Mouse (Mus musculus) CH12.LX (cell line): ENCODE data around the gene Rad54l2. TPM values are rescaled to one million over a fixed set of nuclear protein-coding genes. Genes with fewer than 3 reads are reported as not detected.

Source experiments
- DNase-seq: peaks from one replicate; pipeline ENCODE4 v3.0.0-alpha.2; 2013; ENCODE audit errors: extremely low read depth
- H3K27ac ChIP-seq: 2 replicates; pipeline ENCODE4 v1.5.1; 2012; ENCODE audit warnings: low read depth, mild to moderate bottlenecking, control low read depth, moderate library complexity; ENCODE audit not compliant: insufficient read depth
- H3K27me3 ChIP-seq: replicated peaks from 2 replicates; pipeline ENCODE3; 2012; ENCODE audit warnings: inconsistent platforms
- H3K36me3 ChIP-seq, 2 experiments: replicated peaks in 1 of 2; 2 replicates each; pipeline versions ENCODE3 to v1.6.1; 2012; ENCODE audit warnings: inconsistent platforms in 1 of 2, low read length in 1 of 2, mild to moderate bottlenecking in 1 of 2, mixed read lengths in 1 of 2, moderate library complexity in 1 of 2; ENCODE audit not compliant: control insufficient read depth in 1 of 2, insufficient read depth in 1 of 2
- H3K4me1 ChIP-seq, 2 experiments: 2 replicates each; pipeline ENCODE4 v1.6.1; 2012; ENCODE audit warnings: inconsistent platforms in 1 of 2, moderate library complexity in 1 of 2; ENCODE audit not compliant: insufficient read depth in 2 of 2, control insufficient read depth in 1 of 2
- H3K4me2 ChIP-seq: 2 replicates; pipeline ENCODE4 v1.6.1; 2012; ENCODE audit warnings: low read depth, mild to moderate bottlenecking, control low read depth; ENCODE audit not compliant: poor library complexity, insufficient read depth, severe bottlenecking
- H3K4me3 ChIP-seq, 3 experiments: fragments of 150-350 bp in 1 of 3; sonication (generic) in 1 of 3; replicated peaks in 1 of 3; 2 replicates each; pipeline versions ENCODE3 to v1.5.1; 2011 to 2012; ENCODE audit warnings: low read depth in 2 of 3, low read length in 2 of 3, mild to moderate bottlenecking in 2 of 3, moderate library complexity in 2 of 3, control low read depth in 1 of 3, improper control_type of control experiment in 1 of 3, inconsistent platforms in 1 of 3, mixed read lengths in 1 of 3; ENCODE audit not compliant: poor library complexity in 1 of 3
- H3K79me2 ChIP-seq: replicated peaks from 2 replicates; pipeline ENCODE4 v1.6.1; 2012; ENCODE audit warnings: mild to moderate bottlenecking, moderate library complexity; ENCODE audit not compliant: control insufficient read depth, poor library complexity, insufficient read depth, severe bottlenecking; ENCODE audit errors: extremely low read depth
- H3K9ac ChIP-seq: 2 replicates; pipeline ENCODE4 v1.6.1; 2012; ENCODE audit warnings: low read depth, mild to moderate bottlenecking, control low read depth, moderate library complexity; ENCODE audit not compliant: insufficient read depth
- H3K9me3 ChIP-seq: replicated peaks from 2 replicates; pipeline ENCODE3; 2012; ENCODE audit warnings: low read length, inconsistent platforms, mixed read lengths
- BHLHE40 ChIP-seq: IDR thresholded peaks from 2 replicates; pipeline ENCODE4 v1.6.1; 2011; ENCODE audit warnings: mild to moderate bottlenecking, low read depth, low read length, improper control_type of control experiment
- CHD1 ChIP-seq: IDR thresholded peaks from 2 replicates; pipeline ENCODE4 v1.6.1; 2012; ENCODE audit warnings: low read depth, low read length, improper control_type of control experiment, inconsistent platforms
- CHD2 ChIP-seq: IDR thresholded peaks from 2 replicates; pipeline ENCODE4 v1.6.1; 2011; ENCODE audit warnings: low read length, improper control_type of control experiment
- E2F4 ChIP-seq: IDR thresholded peaks from 2 replicates; pipeline ENCODE4 v1.6.1; 2011; ENCODE audit warnings: low read depth, low read length, improper control_type of control experiment; ENCODE audit not compliant: insufficient replicate concordance
- ETS1 ChIP-seq: conservative IDR thresholded peaks from 2 replicates; pipeline ENCODE4 v1.6.1; 2012; ENCODE audit warnings: low read depth, mild to moderate bottlenecking, inconsistent platforms, low read length, improper control_type of control experiment, moderate library complexity
- GABPA ChIP-seq: IDR thresholded peaks from 2 replicates; pipeline ENCODE4 v1.6.1; 2012; ENCODE audit warnings: low read depth, low read length, improper control_type of control experiment, inconsistent platforms; ENCODE audit not compliant: insufficient replicate concordance
- HCFC1 ChIP-seq: IDR thresholded peaks from 2 replicates; pipeline ENCODE4 v1.6.1; 2012; ENCODE audit warnings: low read depth, mild to moderate bottlenecking, inconsistent platforms, low read length, improper control_type of control experiment
- IRF4 ChIP-seq: IDR thresholded peaks from 2 replicates; pipeline ENCODE4 v1.6.1; 2014; ENCODE audit warnings: low read depth, mild to moderate bottlenecking, inconsistent platforms, low read length, improper control_type of control experiment
- JUN ChIP-seq: IDR thresholded peaks from 2 replicates; pipeline ENCODE4 v1.6.1; 2011; ENCODE audit warnings: low read depth, mild to moderate bottlenecking, low read length, improper control_type of control experiment, moderate library complexity; ENCODE audit not compliant: insufficient read depth
- JUND ChIP-seq: conservative IDR thresholded peaks from 2 replicates; pipeline ENCODE4 v1.6.1; 2011; ENCODE audit warnings: low read depth, low read length, improper control_type of control experiment
- KAT2A ChIP-seq: IDR thresholded peaks from 2 replicates; pipeline ENCODE4 v1.6.1; 2012; ENCODE audit warnings: low read length, improper control_type of control experiment, inconsistent platforms; ENCODE audit not compliant: insufficient replicate concordance
- MAX ChIP-seq: IDR thresholded peaks from 2 replicates; pipeline ENCODE4 v1.6.1; 2011; ENCODE audit warnings: low read length, improper control_type of control experiment
- MAZ ChIP-seq: IDR thresholded peaks from 2 replicates; pipeline ENCODE4 v1.6.1; 2012; ENCODE audit warnings: low read depth, mild to moderate bottlenecking, inconsistent platforms, low read length, improper control_type of control experiment, moderate library complexity
- MEF2A ChIP-seq: IDR thresholded peaks from 2 replicates; pipeline ENCODE4 v1.6.1; 2014; ENCODE audit warnings: low read depth, mild to moderate bottlenecking, inconsistent platforms, low read length, improper control_type of control experiment, borderline replicate concordance
- MXI1 ChIP-seq: IDR thresholded peaks from 2 replicates; pipeline ENCODE4 v1.6.1; 2011; ENCODE audit warnings: mild to moderate bottlenecking, low read depth, low read length, improper control_type of control experiment
- MYC ChIP-seq: IDR thresholded peaks from 2 replicates; pipeline ENCODE4 v1.6.1; 2011; ENCODE audit warnings: low read depth, mild to moderate bottlenecking, improper control_type of control experiment, low read length
- NELFE ChIP-seq: IDR thresholded peaks from 2 replicates; pipeline ENCODE4 v1.6.1; 2011; ENCODE audit warnings: low read depth, low read length, improper control_type of control experiment
- NRF1 ChIP-seq: IDR thresholded peaks from 2 replicates; pipeline ENCODE4 v1.6.1; 2014; ENCODE audit warnings: low read depth, mild to moderate bottlenecking, inconsistent platforms, low read length, improper control_type of control experiment, moderate library complexity
- PAX5 ChIP-seq: IDR thresholded peaks from 2 replicates; pipeline ENCODE4 v1.6.1; 2012; ENCODE audit warnings: low read length, inconsistent platforms, mixed read lengths
- POLR2A ChIP-seq: IDR thresholded peaks from 2 replicates; pipeline ENCODE4 v1.6.1; 2011; ENCODE audit warnings: low read depth, mild to moderate bottlenecking, improper control_type of control experiment, low read length
- POLR2AphosphoS2 ChIP-seq: IDR thresholded peaks from 2 replicates; pipeline ENCODE4 v1.6.1; 2011; ENCODE audit warnings: low read depth, low read length, improper control_type of control experiment
- SIN3A ChIP-seq: IDR thresholded peaks from 2 replicates; pipeline ENCODE4 v1.6.1; 2012; ENCODE audit warnings: low read length, improper control_type of control experiment, inconsistent platforms
- SMC3 ChIP-seq: IDR thresholded peaks from 2 replicates; pipeline ENCODE4 v1.6.1; 2011; ENCODE audit warnings: low read depth, low read length, improper control_type of control experiment
- TBP ChIP-seq: conservative IDR thresholded peaks from 2 replicates; pipeline ENCODE4 v1.6.1; 2011; ENCODE audit warnings: low read depth, low read length, improper control_type of control experiment
- TCF12 ChIP-seq: IDR thresholded peaks from 2 replicates; pipeline ENCODE4 v1.6.1; 2014; ENCODE audit warnings: low read depth, mild to moderate bottlenecking, inconsistent platforms, low read length, improper control_type of control experiment
- UBTF ChIP-seq: IDR thresholded peaks from 2 replicates; pipeline ENCODE4 v1.6.1; 2012; ENCODE audit warnings: low read depth, mild to moderate bottlenecking, inconsistent platforms, low read length, improper control_type of control experiment, moderate library complexity
- USF1 ChIP-seq: IDR thresholded peaks from 2 replicates; pipeline ENCODE4 v1.6.1; 2014; ENCODE audit warnings: low read depth, mild to moderate bottlenecking, inconsistent platforms, low read length, improper control_type of control experiment
- ZC3H11A ChIP-seq: IDR thresholded peaks from 2 replicates; pipeline ENCODE4 v1.6.1; 2012; ENCODE audit warnings: low read depth, mild to moderate bottlenecking, inconsistent platforms, low read length, improper control_type of control experiment
- ZKSCAN1 ChIP-seq: IDR thresholded peaks from 2 replicates; pipeline ENCODE4 v1.6.1; 2012; ENCODE audit warnings: low read depth, inconsistent platforms, low read length, improper control_type of control experiment, borderline replicate concordance
- ZMIZ1 ChIP-seq: IDR thresholded peaks from 2 replicates; pipeline ENCODE4 v1.6.1; 2012; ENCODE audit warnings: low read depth, mild to moderate bottlenecking, inconsistent platforms, low read length, improper control_type of control experiment
- ZNF384 ChIP-seq: IDR thresholded peaks from 2 replicates; pipeline ENCODE4 v1.6.1; 2012; ENCODE audit warnings: low read depth, low read length, improper control_type of control experiment, inconsistent platforms
- dilution Hi-C: fragments of 300-500 bp; cut with MboI; formaldehyde crosslinking; loops from 2 replicates; pipeline ENCODE4 v1.14.3; 2020; ENCODE audit warnings: low sequenced_read_pairs; ENCODE audit not compliant: extremely low pct_unique_long_range_greater_than_20kb, extremely low pct_ligation_motif_present
- in situ Hi-C: fragments of 300-500 bp; cut with MboI; formaldehyde crosslinking; loops from 3 replicates; pipeline ENCODE4 v1.14.3; 2019; ENCODE audit warnings: low sequenced_read_pairs, low pct_ligation_motif_present, low pct_unique_long_range_greater_than_20kb, mixed read lengths
- polyA plus RNA-seq: library from polyadenylated mRNA; unstranded; fragments of >175 nt; gene quantifications from 2 replicates; pipeline ENCODE4 v1.2.1, GENCODE M21; 2012; ENCODE audit warnings: low read depth; ENCODE audit not compliant: insufficient read length
- total RNA-seq, 2 experiments: library from RNA; depleted of rRNA; stranded (reverse); fragments of 300-350 nt in 1 of 2; fragments of >200 nt in 1 of 2; gene quantifications; 2 replicates each; pipeline ENCODE4 v1.2.3; 2012 to 2014

Rad54l2 gene
- total and polyA plus RNA-seq, 3 experiments: 7.2 to 16.5 (median 11.6) TPM

GRCm38 (mm10) chr9:106641346-106641745 is 147.6 kb downstream of the Rad54l2 start:
- Histone ChIP-seq H3K27me3 (peaks cover 70% of the 10 kb centered on the region), H3K27ac (no peak overlapping the region), H3K79me2 (no peaks in the 10 kb centered on the region), H3K36me3 (no peaks in the 10 kb centered on the region), H3K4me2 (no peak overlapping the region), H3K4me1 (peaks cover 15 to 17% of the 10 kb centered on the region in 2 experiments), H3K9ac (no peak overlapping the region), H3K9me3 (peaks cover 8% of the 10 kb centered on the region), H3K4me3 (no peak overlapping the region)
- DNase-seq: no peak
- dilution Hi-C loops: no loop called here
- in situ Hi-C loops: no loop called here
- TF ChIP-seq USF1: no peak
- no peak for TF ChIP-seq CHD2
- no peak for TF ChIP-seq IRF4
- TF ChIP-seq POLR2A: no peak
- TF ChIP-seq MEF2A: no peak
- no peak for TF ChIP-seq E2F4
- no peak for TF ChIP-seq JUN
- TF ChIP-seq BHLHE40: no peak
- no peak for TF ChIP-seq GABPA
- TF ChIP-seq CHD1: no peak
- TF ChIP-seq JUND: no peak
- TF ChIP-seq SMC3: no peak

- Histone ChIP-seq H3K4me3 (no peak overlapping the region), H3K4me1 (peaks cover 7% of the 10 kb centered on the region in 2 experiments), H3K4me2 (peak overlapping the region; percentile 61), H3K9ac (no peak overlapping the region), H3K27ac (no peak overlapping the region), H3K36me3 (no peaks in the 10 kb centered on the region), H3K79me2 (no peaks in the 10 kb centered on the region), H3K9me3 (no peaks in the 10 kb centered on the region), H3K27me3 (peaks cover 72% of the 10 kb centered on the region)
- dilution Hi-C loops: no loop called here
- in situ Hi-C loops: no loop called here
- DNase-seq: peak; percentile 31
- TF ChIP-seq USF1 (no peak), MAX (no peak), SMC3 (no peak), GABPA (no peak), E2F4 (no peak), MAZ (no peak), ZNF384 (no peak), UBTF (no peak), PAX5 (no peak), MYC (no peak), MXI1 (no peak), ZC3H11A (no peak), SIN3A (no peak), MEF2A (0 out of 2 replicates have a peak, but pooled peaks have one; percentile 17), ZKSCAN1 (no peak), POLR2AphosphoS2 (no peak), JUN (peak; percentile 69), BHLHE40 (peak; percentile 69), TBP (no peak), POLR2A (no peak), NELFE (no peak), ZMIZ1 (no peak), IRF4 (peak; percentile 90), HCFC1 (no peak), JUND (peak; percentile 82), TCF12 (0 out of 2 replicates have a peak, but pooled peaks have one; percentile 34), KAT2A (no peak), CHD1 (no peak), NRF1 (no peak), ETS1 (no peak)
Measured at GRCm38 (mm10) chr9:106638154-106638553, 150.8 kb downstream of the Rad54l2 start.
